Mouse (Mus musculus) lung, adult 18-20 months (tissue): ENCODE measurements around the gene Iqcm.
"Not testable (repeated sequence)": the region's sequence is repeated elsewhere in the genome, so short reads cannot be mapped to it uniquely, and the experiment has no call there.

Experiments
- DNase-seq, 2 experiments: peaks; one replicate each; pipeline ENCODE4 v3.0.0; 2022; ENCODE audit warnings: mixed read lengths in 2 of 2

Gene Iqcm

DNA sequence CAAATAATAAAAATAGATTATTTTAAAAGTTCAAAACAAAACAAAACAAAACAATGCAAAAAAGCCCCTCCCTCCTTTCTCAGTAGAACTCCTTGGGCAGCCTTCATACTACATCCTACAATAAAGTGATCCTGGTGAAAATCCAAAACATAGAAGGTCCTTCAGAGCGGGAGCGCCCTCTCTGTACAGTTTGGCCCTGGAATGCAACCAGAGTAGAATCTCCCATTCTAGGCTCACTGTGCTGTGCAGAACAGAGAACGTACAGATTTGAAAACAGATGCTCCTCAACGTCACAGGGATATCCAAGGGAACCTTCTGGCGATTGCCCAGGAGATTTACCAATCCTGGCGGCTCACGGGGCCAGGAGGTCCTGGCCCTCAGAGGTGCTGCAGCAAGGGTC lies at the start of gene Iqcm:
Iqcm (plus strand) TSS at position 301 of the 400 bp plus-strand sequence.
- DNase-seq = no peak

GRCm38 (mm10) chr8:75406489-75406888 lies 42.0 kb upstream of the Iqcm start, which contains the start of gene Gm10358:
Gene Gm10358 (minus strand): TSS chr8:75406589.
- DNase-seq = no peak

GRCm38 (mm10) chr8:75415696-75416095 lies 32.8 kb upstream of the Iqcm start:
- not testable (repeated sequence) for DNase-seq

DNA sequence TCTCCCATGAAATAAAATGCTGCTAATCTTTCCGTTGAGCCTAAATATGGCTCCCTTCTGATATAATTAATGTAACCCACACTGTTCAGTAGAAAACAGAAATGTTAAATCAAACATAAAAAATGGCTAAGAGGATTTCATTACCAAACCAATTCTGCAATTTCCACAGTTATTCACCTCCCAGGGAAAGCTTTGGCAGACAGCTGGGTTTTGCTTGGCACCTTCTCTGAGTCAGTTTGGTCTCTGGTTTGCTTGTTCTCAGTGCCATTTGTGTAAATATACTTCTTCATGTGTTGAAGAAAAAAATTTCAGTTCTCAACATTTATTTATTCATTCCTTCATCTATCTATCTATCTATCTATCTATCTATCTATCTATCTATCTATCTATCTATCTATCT lies 28.3 kb downstream of the Iqcm start:
- no peak for DNase-seq

DNA sequence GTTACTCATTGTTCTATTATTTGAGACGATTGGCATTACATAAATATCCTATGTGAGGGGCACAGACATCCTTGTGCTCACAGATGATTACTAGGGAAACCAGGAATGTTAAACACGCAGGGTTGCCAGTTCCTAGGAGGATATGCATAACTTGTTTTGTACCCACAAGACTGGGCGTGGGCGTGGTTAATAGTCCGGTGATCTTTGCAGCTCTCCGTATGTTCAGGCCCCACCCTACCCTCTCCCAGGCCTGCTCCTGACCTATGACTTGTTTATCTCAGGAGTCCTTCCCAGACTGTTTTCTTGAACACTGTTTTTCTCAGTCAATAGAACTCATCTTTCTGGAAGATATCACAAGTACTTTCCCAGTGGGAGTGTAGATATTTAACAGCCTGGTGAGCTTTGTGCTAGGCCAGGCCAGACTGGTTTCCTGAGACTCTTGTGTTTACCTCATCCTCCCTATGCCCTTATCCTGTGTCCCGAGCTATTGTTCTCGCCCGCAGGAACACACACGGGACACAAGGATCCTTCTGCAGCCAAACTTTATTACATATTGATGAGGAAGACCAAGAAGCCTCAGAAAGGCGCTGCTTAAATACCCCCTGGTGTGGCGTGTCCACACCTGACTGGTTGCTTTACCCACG lies 40.7 kb downstream of the Iqcm start:
- DNase-seq = no peak

GRCm38 (mm10) chr8:75509299-75509698 lies 60.8 kb downstream of the Iqcm start:
- no peak for DNase-seq

DNA sequence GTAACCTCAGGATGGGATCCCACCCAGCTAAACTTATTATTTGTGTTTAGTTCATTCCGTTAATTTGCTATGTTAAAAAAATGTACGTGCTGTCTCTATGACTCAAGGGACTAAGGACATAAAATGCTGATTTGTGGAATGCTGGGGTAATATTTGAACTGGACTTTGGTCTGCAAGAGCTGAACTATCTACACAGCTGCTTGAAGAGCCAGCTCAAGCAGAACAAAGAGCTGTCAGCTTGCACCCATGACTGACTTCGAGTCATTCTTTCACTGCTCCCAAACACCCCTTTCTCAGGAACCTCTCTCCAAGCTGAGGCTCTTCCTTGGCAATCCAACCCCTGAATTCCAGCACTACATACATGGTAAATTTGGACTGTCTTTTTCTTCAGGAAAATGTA lies 65.3 kb downstream of the Iqcm start:
- no peak for DNase-seq

- DNase-seq = no peak
Measured at GRCm38 (mm10) chr8:75549284-75549683, 100.8 kb downstream of the Iqcm start.

DNA sequence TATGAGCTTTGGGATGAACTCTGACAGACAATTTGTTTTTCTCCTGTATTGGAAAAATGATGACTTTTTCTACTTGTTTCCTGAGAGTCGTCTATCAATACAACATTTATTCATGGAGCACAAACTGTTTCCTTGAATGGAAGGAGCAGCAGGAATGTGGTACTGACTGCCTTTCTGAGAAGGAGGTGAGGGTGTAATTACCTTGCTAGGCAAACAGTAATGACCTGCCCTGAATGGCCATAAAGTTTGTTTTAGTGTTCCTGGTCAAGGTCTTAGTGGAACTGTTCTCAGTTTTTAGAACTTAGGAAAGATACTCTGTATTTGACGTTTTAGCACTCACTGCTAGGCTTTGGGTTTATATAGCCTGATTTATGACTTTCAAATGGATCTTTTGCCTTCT lies 147.8 kb downstream of the Iqcm start:
- DNase-seq = no peak

- DNase-seq = no peak
Measured at GRCm38 (mm10) chr8:75642958-75643357, 194.5 kb downstream of the Iqcm start.

GRCm38 (mm10) chr8:75659287-75659686 lies 210.8 kb downstream of the Iqcm start:
- no peak for DNase-seq

- DNase-seq = no peak
Measured at GRCm38 (mm10) chr8:75746561-75746960, 298.1 kb downstream of the Iqcm start.

- DNase-seq = no peak
Measured at GRCm38 (mm10) chr8:75755596-75755995, 307.1 kb downstream of the Iqcm start.

- no peak for DNase-seq
Measured at GRCm38 (mm10) chr8:75828468-75829132, 380.1 kb downstream of the Iqcm start.

DNA sequence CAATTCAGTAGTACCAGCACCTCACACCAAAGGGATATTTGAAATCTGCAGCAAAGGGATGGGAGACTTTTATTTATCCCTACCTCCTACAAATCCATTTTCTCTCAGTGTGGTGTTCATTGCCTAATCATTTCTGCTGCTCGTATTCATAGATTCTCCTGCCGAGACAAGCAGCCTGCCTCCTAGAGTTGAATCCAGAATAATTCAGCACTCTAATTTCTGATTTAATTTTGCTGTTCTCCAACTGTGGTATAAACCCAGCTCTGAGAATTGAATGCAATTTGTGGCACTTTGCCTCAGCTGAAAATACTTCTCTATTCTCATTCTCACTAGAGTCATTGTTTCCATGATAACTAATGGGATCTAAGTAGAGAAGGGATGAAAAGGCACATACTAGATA lies 386.8 kb downstream of the Iqcm start:
- no peak for DNase-seq

- no peak for DNase-seq
Measured at GRCm38 (mm10) chr8:75917603-75918344, 469.3 kb downstream of the Iqcm start.

- DNase-seq = no peak
Measured at GRCm38 (mm10) chr8:75949166-75949565, 500.7 kb downstream of the Iqcm start.

DNA sequence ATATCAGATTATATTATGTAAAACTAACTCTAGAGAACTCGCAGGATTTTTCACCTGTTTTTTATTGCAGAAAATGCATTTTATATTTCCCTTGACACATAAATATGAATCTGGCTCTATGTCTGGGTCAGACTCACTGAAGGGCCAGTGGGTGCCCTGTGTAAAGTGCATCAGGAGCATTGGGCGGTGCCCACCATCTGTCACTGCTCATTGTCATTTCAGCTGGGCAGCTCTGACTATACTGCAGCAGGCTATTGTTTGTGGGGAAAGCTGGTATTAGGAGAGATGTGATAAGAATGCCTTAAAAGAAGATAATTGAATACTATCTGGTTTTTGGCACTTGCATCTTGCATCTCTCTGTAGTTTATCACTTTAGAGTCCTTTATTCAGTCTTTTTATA lies 507.5 kb downstream of the Iqcm start:
- DNase-seq = no peak

GRCm38 (mm10) chr8:76018501-76018900 lies 570.0 kb downstream of the Iqcm start:
- no peak for DNase-seq
